Mouse (Mus musculus) spleen, postnatal 0 days (tissue): Measurements from ENCODE around the gene Entpd7. TPM values are rescaled to one million over a fixed set of nuclear protein-coding genes. Genes with fewer than 3 reads are reported as not detected.

Experiments
- polyA plus RNA-seq: library from polyadenylated mRNA; unstranded; fragments of >200 nt; fragmentation: Nextera tagmentation; extraction: Ambion mirVana; gene quantifications from 2 replicates; pipeline ENCODE4 v1.2.1, GENCODE M21; 2015

Entpd7 gene
- polyA plus RNA-seq, result 4.4 and 5.3 TPM in 2 replicates

DNA sequence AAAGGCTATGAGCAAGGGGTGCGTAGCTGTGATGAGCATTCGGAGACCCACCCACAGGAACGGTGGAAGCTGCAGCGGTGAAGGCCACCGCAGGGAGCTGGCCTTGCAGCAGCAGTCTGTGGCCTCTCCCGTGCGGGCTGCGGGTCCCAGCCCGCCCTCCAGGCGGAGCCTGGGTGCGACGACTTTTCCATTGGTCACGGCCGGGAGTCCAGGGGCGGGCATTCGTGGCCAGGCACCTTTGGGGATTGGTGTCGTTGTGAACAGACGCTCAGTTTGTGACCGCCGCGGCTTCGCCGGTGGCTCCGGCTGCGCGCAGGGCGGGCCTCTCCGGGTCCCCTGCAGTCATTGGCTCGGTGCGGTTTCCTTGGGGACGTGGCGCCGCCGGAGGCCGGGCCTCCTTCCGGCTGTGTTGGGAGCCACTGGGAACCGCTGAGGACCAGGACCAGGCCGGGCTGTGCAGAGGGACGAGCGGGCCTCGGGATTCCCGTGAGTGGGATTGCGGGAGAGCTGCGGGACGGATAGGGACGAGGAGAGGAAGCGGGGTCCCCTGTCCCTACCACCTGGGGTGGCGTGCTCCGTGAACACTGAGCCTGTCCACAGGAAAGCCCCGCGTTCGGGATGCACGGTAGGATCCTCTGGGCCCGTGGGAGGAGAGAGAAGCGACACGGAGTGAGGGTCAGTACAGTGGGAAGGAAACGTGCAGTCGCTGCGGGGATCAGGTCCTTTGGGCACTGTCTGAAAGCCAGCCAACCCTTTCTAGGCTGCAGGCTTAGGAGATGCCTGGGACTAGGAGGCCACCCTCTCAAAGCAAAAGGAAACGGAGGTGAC is at the start of gene Entpd7:
Gene Entpd7, plus strand, starts transcription at position 254 of the 828 bp plus-strand sequence.

DNA sequence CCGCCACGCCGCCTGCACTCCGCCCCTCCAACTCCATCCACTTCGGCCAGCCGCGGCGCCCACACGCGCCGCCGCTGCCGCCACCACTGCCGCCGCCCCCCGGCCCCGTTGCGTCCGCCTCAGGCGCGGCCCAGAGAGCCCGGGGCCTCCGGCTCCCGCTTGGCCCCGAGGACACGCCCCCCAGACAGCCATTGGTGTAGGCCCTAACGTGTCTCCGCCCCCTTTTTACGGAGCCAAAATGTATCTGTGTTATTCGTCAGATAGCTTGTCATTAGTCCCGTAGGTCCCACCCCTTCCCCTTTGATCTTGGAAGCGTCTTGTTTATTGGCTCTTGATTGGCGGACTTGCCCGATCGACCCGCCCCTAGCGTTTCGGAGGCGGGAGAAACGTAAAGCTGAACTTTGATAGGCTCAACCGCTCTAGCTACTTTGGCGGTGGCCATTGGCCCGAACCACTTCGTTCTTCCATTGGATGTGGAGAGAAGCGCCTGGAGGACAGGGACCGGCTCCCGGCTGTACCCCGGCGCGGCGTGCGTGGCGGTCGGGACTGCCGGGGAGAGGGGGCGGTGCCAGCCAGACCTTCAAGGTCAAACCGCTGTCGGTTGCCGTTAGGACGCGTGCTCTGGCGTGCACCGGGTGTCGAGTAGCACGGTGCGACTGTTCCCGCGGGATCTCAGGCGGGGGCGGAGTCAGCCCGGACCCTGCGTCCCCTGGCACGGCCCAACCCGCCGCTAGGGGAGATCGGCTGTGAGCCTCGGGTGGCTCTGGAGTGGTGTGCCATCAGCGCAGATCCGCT is 14.5 kb upstream of the Entpd7 start, which contains the start of gene Slc25a28:
Gene Slc25a28, minus strand, starts transcription at position 152 of the 795 bp plus-strand sequence.

DNA sequence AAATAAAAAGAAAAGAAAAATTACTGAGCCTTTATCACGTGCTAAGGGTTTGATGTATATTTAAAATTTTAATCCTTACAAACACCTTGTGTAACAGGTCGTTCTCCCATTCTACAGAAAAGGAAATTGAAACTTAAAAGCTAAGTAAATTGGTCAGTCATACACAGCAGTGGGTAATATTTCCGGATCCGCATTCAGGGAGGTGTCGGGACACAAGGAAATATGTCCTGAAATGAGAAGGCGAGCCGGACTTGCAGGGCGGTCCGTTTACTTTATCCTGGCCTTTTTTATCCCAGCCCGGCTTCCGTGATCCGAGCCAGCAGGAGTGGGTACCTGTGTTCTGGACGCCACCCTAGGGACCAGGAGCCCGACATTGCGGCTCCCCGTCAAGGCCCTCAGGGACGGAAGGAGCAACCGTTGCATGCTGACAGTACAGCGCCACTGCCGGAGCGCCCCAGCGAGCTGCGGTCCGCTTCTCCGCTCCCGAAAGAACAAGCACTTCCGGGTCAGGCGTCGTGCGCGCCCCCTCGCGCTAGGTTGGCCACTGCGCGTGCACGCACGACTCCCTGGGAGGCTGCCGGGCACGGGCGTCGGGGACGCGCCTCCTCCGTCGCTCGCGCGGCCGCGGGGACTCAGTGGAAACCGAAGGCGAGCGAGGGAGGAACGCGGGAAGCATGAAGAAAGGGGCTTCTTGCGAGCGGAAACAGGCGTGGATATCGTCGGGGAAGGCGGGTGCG is 63.2 kb downstream of the Entpd7 start, which contains the start of the genes Cutc and Cox15:
Gene Cutc, plus strand, starts transcription at position 508 of the 737 bp plus-strand sequence.
Gene Cox15, minus strand, starts transcription at position 512 of the 737 bp plus-strand sequence.

DNA sequence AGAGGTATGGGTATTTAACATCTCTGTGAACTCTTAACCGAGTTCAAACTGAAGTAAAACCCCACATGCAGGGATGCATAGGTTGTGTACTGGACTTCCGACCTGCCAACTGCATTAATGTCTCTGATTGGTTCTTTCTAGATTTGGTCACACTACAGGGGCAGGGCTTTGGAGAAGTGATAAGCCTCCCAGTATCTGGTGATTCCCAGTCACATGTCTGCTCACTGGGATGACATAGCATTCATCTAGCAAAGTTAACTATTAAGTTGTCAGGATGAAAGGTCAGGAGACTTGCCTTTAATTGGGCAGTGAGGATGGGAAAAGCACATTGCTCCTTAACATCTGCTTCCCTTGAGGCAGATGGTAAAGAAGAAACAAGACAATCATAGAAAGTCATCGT is 92.5 kb downstream of the Entpd7 start, which contains the start of gene Abcc2:
Gene Abcc2, plus strand, starts transcription at position 213 of the 400 bp plus-strand sequence.

Other genes starting within 250 kb of the Entpd7 start
- gene Cnnm1, start 249.2 kb upstream of the Entpd7 start, polyA plus RNA-seq, result 0.15 and 0.22 TPM in 2 replicates
- gene Got1, start 165.1 kb upstream of the Entpd7 start, polyA plus RNA-seq, result 17.0 and 17.7 TPM in 2 replicates
- 18.4 and 26.4 TPM in 2 replicates for gene Nkx2-3, start 77.3 kb upstream of the Entpd7 start, polyA plus RNA-seq
- gene Slc25a28, start 14.8 kb upstream of the Entpd7 start, polyA plus RNA-seq, result 14.4 and 16.7 TPM in 2 replicates
- 15.1 and 15.6 TPM in 2 replicates for gene Cutc, start 63.3 kb downstream of the Entpd7 start, polyA plus RNA-seq
- 6.0 and 7.8 TPM in 2 replicates for gene Cox15, start 63.3 kb downstream of the Entpd7 start, polyA plus RNA-seq
- 0.08 and 0.18 TPM in 2 replicates for gene Abcc2, start 92.5 kb downstream of the Entpd7 start, polyA plus RNA-seq